Mouse (Mus musculus) brown adipose tissue, adult 24 weeks (tissue): ENCODE data around the gene Taf5l. TPM values are rescaled to one million over a fixed set of nuclear protein-coding genes. Genes with fewer than 3 reads are reported as not detected.
A peak's percentile ranks its signal among the peaks of the same experiment; 100 is the strongest.
"Not testable (repeated sequence)": the region's sequence is repeated elsewhere in the genome, so short reads cannot be mapped to it uniquely, and the experiment has no call there.

ENCODE experiments used
- H3K27ac ChIP-seq: fragments of 200-500 bp; replicated peaks from 2 replicates; pipeline ENCODE4 v1.5.1; 2012; ENCODE audit warnings: low read depth, mild to moderate bottlenecking, low read length
- H3K4me1 ChIP-seq: fragments of 200-500 bp; 2 replicates; pipeline ENCODE4 v1.6.1; 2012; ENCODE audit warnings: low read length, mixed read lengths; ENCODE audit not compliant: control insufficient read depth, insufficient read depth, insufficient read length
- H3K4me3 ChIP-seq: fragments of 200-500 bp; 2 replicates; pipeline ENCODE4 v1.5.1; 2012; ENCODE audit warnings: low read depth, mild to moderate bottlenecking, low read length, moderate library complexity; ENCODE audit not compliant: insufficient read depth
- polyA plus RNA-seq: library from polyadenylated mRNA; stranded (reverse); fragments of >200 nt; gene quantifications from 2 replicates; pipeline ENCODE4 v1.2.4, GENCODE M21; 2012; ENCODE audit not compliant: missing spikeins, insufficient read depth, insufficient read length

The Taf5l gene
- polyA plus RNA-seq, 1 experiment = 9.2 TPM

DNA sequence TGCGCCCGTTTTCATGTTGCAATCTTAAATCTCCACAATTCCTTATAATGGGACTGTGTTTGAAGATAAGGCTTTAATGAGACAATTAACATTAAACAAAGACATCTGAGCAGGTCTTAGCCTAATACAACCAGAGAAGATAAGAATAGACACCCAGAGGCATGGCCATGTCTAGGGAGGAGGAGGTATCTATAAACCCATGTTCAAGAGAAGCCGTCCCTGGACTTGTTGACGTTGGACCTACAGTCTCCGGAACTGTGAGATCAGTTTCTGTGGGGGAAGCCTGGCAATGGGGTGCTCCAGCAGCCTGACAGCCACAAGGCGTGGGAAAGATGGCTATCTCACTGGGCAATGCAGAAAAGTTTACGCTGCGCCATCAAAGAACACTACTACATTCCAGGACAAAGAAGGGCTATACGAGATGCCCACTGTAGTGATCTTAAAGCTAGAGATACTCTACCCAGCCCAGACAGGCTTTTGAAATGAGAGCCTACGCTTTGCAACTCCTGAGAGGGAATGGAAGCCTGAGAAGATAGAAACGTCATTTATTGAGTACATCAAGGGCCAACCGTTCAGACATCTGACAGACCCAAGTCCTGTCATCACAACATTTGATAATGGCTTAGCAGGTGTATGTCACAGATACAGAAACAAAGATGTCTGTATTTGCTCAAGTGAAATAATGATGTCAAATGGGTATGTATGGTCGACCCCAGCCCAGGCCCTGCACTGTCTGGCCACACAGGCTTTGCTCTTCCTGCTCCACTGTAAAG, 30.7 kb downstream of the Taf5l start:
- no peak overlapping the region for H3K4me3 ChIP-seq
- H3K27ac ChIP-seq = no peak overlapping the region
- no peaks in the 10 kb centered on the region for H3K4me1 ChIP-seq

DNA sequence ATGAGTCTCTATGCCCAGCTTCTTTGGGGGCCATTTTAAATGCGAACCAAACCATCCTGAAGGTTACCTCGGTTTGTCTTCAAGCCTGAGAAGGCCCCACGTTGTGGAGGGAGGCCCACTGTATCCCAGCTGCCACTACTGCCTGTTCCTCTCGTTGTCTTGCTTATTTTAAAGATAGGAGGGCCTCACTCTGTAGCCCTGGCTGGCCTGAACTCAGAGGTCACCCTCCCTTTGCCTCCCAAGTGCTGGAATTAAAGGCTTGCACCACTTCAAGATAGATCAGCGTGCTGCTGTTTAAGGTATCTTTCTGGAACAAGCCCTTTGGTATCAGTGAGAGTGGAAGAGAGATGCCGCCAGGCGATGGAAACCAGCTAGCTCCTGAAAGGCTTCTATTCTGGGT, 32.1 kb downstream of the Taf5l start:
- Histone ChIP-seq H3K27ac (no peak overlapping the region), H3K4me1 (no peaks in the 10 kb centered on the region), H3K4me3 (no peak overlapping the region)

DNA sequence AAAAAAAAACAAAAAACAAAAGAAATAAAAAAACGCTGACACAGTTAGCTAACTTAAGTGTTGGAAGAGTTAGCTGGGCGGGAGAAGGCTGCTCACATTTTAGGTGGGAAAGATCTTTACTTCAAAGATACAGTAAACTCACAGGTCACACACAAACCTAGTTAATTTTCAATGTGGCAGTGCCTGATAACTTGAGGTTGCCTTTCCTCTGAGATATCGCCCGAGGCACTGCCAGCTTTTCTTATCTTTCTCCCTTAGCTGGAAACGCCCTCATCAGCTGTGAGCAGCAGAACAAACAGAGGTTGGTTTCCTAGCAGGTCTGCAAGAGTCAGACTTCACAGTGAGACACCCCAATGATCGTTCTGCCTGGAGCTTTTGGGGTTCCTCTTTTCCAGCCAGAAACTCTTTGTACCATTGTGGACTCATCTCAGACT, 32.6 kb downstream of the Taf5l start:
- no peak overlapping the region for H3K4me3 ChIP-seq
- no peaks in the 10 kb centered on the region for H3K4me1 ChIP-seq
- H3K27ac ChIP-seq = no peak overlapping the region

DNA sequence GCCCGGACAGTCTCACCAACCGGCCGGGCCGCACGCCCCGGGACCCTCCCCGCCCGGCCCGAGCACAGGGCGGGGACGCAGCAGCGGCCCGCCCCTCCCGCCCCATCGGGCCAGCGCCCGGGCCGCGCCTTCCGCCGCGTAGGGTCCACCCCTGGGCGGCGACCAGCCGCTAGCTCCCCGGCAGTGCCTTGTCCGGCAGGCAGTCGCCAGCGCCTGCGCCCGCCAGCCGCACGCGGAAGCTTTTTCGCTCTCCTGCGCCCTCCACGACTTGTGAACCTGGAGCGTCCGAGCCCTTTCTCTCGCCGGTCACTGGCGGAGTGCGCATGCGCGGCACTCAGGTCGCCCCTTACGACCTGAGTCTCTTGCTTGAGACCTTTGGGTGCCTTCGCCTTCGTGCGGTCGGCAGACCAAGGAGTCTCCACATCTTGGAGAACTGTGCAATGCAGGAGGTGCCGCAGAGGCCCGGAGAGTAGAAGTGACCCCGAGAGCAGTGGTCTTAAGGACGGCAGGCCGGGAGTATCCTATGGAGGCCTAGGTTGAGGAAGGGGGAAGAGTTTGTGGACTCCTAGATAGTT, 38.3 kb downstream of the Taf5l start, which contains the start of gene Abcb10:
TSS of gene Abcb10 (minus strand) at position 297 of the 575 bp plus-strand sequence.
- peak within 1 kb of the TSS; percentile 84 for H3K27ac ChIP-seq
- H3K4me1 ChIP-seq = peaks cover 6% of the 10 kb centered on the region; the same call in 1 of the 2 replicates
- H3K4me3 ChIP-seq = peak within 1 kb of the TSS; percentile 78

DNA sequence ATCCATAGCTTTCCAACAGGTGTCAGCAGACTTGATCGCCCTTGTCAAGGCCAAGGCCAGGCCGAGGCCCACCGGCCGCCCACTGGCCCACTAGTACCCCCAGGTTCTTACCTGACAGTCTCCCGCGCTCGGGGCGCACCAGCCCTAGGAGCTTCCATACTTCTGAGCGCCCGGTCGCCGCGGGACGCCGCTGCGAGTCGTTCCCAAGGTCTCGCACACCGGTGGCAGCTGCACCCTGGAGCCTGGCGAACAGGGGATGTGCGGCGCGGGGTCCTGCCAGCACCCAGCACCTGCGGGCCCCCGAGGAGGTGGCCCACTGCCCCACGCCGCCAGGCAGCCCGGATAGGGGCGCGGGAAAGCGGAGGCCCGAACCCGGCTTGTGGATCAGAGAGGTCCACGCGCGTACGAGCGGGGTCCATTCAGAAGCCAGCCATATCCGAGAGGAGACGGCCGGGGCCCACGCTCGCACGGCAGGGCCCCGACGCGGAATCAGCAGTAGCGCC, 38.9 kb downstream of the Taf5l start:
- Histone ChIP-seq H3K4me1 (peaks cover 6% of the 10 kb centered on the region; the same call in 1 of the 2 replicates), H3K4me3 (peak overlapping the region; percentile 78)

DNA sequence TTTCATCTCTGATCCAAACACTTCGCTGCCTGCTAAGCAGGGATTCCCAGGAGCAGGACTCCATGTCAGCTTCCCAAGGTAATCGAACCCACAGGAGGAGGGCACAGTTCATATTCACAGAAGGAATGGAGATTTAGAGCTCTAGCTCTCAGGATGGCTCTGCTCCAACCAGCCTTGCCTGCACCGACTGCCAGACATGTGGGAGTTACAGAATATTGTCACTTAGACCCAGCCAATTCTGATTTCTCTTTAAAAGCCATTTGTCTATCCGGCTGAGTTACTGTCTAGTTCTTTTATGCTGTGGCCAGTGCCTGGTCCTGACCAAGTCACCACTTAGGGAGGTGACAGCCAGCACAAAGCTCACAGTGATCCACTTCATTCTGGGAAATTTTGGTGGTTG, 39.5 kb downstream of the Taf5l start:
- H3K4me1 ChIP-seq = peaks cover 6% of the 10 kb centered on the region; the same call in 1 of the 2 replicates
- H3K4me3 ChIP-seq = peak overlapping the region; percentile 21
- H3K27ac ChIP-seq = no peak overlapping the region

More for the DNA sequence above, 38.9 kb downstream of the Taf5l start:
- no peak overlapping the region for H3K27ac ChIP-seq

DNA sequence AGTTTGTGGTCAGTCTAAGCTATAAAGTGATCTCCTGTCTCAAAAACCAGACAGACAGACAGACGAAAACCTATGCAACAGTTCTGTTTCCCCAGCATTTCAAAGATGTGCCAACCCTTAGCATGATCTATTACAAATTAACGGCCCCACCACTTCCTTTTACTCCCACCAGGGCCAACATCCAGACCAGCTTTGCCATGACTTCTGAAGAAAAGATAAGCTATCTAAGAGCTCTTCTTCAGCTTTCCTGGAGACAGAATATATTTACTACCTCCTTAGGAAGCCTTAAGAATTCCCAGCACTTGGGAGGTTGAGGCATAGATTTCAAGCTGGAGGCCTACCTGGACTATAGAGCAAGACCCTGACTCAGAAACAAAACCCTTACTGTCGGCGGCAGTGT, 41.0 kb downstream of the Taf5l start:
- no peak overlapping the region for H3K27ac ChIP-seq
- H3K4me3 ChIP-seq = no peak overlapping the region
- peaks cover 6% of the 10 kb centered on the region; the same call in 1 of the 2 replicates for H3K4me1 ChIP-seq

DNA sequence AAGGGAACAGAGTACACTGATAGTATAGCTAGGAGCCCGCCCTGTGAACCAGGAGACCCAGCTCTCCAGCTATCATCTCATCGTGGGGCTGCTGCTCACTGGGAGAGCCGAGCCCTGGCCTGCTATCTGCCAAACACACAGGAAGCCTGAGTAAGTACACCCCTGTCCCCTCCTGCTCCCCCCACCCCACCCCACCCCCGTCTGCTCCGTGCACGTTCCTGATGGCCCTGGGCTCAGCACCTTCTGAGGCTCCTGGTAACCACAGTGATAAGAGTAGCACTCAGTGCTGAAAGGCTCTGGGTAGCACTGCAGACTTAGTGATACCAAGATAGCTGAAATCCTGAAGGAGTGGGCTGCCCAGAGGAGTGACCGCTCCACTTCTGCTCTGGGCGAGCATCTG, 42.3 kb downstream of the Taf5l start:
- no peak overlapping the region for H3K27ac ChIP-seq
- peaks cover 6% of the 10 kb centered on the region; the same call in 1 of the 2 replicates for H3K4me1 ChIP-seq
- H3K4me3 ChIP-seq = no peak overlapping the region

DNA sequence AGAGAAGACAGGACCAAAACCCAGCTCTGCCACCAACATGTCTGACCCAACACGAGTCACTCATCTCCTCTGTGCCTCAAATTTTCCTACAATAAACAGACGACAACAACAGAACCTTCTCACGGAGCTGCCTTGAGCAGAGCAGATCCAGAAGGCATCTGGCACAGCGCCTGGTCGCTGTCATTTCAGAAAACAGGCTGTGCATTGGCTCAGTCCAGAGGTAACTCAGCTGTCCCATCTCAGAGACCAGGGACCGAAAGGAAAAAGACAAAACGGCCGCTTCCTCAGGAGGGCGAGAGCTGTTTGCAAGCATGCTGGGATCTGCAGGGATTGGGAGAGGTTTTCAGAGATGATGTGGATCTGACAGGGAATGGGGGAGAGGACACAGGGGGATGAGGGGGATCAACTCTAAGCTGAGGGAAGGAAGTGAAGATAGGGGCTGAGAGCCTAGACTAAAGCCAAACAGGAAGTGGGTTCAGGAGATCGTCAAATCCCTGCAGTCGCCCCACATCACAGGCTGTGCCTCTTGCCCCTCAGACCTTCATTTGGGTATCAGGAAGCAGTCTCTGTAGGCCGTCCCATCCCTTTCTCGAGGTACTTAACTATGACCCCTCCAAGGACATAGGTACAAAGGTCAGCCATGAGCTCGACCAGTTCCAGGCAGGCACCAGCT, 42.9 kb downstream of the Taf5l start:
- H3K4me3 ChIP-seq = no peak overlapping the region
- H3K4me1 ChIP-seq = peaks cover 6% of the 10 kb centered on the region; the same call in 1 of the 2 replicates
- no peak overlapping the region for H3K27ac ChIP-seq

DNA sequence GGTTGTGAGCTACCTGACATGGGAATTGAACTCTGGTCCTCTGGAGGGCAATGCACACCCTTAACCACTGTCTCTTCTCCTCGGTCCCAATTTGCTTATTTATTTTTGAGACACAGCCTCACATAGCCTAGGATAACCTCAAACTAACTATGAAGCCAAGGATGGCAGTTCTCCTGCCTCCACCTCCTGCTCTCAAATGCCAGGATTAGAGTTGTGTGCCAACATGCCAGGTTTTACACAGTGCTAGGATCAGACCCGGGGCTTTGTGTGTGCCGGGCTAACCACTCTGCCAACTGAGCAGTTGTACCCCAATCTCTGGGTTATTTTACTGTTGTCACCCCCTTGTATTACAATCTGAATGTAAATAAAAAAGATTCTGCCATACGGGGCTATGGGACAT, 43.7 kb downstream of the Taf5l start:
- H3K4me3 ChIP-seq = no peak overlapping the region
- no peak overlapping the region for H3K27ac ChIP-seq
- H3K4me1 ChIP-seq = peaks cover 6% of the 10 kb centered on the region; the same call in 1 of the 2 replicates

DNA sequence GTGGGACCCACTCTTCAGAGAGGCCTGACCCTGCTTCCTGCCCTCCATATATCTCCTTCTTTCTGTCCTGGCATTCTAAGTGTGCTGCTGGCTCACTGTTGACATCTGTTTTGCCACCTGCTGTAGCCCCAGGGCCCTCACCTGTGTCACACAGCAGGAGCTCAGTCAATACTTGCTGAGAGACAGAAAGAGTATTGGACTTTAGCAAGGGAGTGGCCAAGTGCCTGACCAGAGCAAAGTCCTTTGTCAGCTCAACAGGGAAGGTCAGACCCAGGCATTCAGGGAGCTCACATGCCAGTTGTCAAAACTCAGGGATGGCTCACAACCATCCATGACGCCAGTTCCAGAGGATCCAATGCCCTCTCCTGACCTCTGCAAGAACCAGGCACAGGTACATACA, 47.7 kb downstream of the Taf5l start:
- H3K27ac ChIP-seq = no peak overlapping the region
- H3K4me3 ChIP-seq = no peak overlapping the region
- no peaks in the 10 kb centered on the region for H3K4me1 ChIP-seq

DNA sequence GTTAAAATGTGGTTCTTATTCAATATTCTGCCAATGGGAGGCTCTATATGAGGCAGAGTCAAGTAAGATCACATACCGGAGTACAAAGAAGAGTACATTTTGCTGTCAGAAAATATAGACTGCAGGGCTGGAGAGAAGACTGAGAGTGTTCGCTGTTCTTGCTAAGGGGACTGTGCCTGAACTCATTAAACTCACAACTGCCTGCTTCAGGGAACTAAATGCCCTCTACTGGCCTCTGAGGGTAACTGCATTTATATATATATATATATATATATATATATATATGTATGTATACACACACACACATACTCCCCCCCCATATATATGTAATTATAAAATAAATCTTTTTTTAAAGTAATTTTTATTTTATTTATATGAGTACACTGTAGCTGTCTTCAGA, 54.3 kb downstream of the Taf5l start:
- no peak overlapping the region for H3K27ac ChIP-seq
- no peak overlapping the region for H3K4me3 ChIP-seq
- H3K4me1 ChIP-seq = no peaks in the 10 kb centered on the region

DNA sequence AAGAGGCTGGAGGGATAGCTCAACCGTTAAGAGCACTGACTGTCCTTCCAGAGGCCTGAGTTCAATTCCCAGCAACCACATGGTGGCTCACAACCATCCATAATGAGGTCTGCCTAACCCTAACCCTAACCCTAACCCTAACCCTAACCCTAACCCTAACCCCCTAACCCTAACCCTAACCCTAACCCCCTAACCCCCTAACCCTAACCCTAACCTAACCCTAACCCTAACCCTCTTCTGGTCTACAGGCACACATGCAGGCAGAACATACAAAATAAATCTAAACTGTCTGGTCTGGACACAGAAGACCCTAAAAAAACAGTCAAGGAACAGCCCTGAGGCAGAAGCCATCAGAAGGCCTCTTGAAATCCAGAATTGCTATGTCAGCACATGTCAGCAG, 59.8 kb downstream of the Taf5l start:
- Histone ChIP-seq H3K4me3 (no peak overlapping the region), H3K4me1 (no peaks in the 10 kb centered on the region), H3K27ac (no peak overlapping the region)

DNA sequence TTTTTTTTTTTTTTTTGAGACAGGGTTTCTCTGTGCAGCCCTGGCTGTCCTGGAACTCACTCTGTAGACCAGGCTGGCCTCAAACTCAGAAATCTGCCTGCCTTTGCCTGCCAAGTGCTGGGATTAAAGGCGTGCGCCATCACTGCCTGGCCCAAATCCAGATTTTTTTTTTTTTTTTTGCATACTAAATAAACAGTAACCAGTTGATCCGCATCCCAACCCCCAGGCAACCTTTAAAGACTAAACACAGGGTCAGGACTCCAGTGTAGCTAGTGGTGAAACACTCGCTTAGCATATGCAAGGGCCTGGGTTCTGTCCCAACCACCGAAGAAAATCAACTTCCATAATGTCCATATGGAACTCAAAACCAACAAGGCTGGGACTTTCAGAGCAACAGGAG, 60.6 kb downstream of the Taf5l start:
- not testable (repeated sequence) for H3K4me1 ChIP-seq, H3K4me3 ChIP-seq, H3K27ac ChIP-seq

DNA sequence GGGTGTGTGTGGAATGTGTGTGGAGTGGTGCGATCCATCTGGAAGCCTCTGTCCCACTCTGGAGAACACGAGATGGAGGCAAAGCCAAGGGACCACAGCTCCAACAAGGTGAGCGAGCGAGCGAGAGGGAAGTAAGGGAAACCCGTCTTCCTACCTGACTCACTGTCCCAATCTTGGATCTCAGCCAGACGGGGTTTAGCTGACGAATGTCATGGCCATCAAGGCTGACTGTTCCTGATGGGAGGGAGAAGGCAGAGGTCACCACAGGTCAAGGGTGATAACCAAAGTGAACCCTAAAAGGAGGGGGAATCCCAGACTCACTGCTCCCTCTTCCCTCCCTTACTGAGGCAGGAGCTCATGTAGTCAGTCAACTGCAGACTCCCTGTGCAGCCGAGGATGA, 61.1 kb downstream of the Taf5l start:
- no peak overlapping the region for H3K4me3 ChIP-seq
- no peaks in the 10 kb centered on the region for H3K4me1 ChIP-seq
- H3K27ac ChIP-seq = no peak overlapping the region
